Mouse (Mus musculus) cerebellum, postnatal 10 days (tissue): ENCODE data around the gene Gosr2.
A peak's percentile ranks its signal among the peaks of the same experiment; 100 is the strongest.

Experiments used
- DNase-seq, 2 experiments: peaks; one replicate each; pipeline ENCODE4 v3.0.0; 2021; ENCODE audit warnings: mixed read lengths in 2 of 2

Gene Gosr2

DNA sequence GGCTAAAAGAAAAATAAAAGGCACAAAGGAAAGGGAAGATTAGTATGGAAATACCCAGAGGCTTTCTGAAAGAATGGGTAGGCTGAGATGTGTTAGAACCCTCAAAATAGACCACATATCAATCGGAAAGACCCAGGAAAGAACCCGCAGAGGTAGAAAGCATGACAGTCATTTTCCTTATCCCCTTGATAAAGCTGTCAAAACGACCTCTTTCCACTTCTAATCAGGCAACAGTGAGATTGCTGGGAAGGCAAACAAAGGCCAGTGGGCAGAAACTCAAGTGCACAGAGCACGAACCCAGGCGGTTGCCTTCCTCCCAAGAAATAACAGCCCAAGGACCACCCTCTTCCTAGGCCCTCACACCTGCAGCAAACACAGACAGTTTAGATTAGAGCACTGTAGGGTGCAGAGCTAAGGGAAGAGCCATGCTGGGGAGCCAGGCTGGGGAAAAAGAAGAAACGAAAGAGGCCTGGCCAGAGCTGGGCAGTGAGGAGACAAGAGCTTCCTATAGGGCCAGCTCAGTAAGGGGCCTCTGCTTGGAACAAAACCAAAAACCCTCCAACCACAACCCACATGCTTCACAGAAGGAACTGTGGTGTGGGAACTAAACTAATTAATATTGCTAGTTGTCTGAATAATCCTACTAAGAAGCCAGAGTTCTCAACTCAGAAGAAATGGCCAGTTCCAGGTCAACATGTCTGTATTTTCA lies 9.3 kb downstream of the Gosr2 start:
- no peak for DNase-seq

DNA sequence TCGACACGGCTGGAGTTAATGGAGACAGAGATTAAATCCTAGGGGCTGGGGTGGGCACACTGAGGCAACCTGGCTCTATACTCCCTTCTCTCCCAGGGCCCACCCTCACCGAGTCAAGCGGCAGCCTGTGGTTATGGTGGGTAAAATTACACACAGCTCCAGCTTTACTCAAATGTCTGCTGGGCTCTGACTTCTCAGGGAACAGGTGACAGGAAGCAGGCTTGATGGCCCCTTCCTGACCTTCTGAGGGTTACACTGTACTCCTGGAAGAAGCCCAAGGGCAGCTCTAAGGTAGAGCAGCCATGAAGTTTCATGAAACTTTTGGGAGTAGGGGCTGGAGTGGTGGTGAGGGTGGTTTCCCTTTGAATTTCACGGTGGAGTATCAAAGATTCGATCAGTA lies 11.0 kb downstream of the Gosr2 start:
- DNase-seq: no peak

DNA sequence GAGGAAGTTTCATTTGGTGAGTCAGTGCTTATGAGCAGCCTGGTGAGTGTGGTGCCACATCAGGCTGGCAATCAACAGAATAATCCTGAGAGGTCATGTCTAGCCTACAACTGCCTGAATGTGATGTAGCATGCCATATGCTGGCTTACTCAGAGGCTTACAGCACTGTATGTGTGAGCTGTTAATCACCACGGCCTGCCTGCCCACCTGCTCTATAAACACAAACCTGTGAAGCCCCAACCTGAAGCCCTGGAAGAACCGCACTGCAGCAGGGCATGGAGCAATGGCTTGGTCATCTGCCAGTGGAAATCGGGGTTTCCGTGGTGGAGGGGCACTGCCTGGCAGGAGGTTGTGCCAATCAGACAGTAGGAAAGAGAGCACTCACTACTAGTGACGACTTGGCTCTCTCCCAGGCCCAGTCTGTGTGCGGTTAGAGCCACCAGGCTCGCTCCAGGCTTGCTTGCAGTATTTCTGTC lies 12.4 kb downstream of the Gosr2 start:
- DNase-seq: peak; percentile 52 to 67

DNA sequence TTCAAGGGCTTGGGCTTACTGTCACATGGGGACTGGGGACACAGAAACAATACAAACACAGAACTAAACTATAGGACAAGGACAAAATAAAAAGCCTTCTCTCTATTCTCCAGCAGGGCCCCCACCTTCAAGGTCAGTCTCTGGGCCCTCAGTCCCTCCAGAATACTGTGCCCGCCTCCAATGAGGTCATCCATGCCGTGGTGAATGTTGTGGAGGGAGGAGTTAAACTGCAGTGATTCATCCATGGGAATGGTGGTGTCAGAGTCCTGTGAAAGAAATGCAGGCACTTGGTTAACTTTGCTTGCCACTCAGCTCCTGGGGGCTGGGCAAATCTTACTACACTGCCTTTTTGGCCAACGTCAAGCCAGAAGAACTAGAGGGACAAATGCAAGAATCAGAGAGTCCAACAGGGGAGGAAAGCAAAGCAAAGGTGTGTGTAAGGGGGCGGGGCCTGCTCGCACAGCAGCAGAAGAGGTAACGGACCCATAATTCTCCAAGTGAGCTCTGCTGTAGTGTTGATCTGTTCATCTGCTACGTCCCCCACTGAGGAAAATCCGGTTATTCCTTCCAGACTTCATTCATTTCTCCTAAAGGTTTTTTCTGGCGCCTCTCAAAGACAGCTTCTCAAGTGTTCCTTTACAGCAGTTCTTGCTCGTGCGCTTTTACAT lies 13.9 kb downstream of the Gosr2 start:
- DNase-seq: no peak

- DNase-seq: peak; percentile 78 to 80
These were observed 20.7 kb downstream of the Gosr2 start for GRCm38 (mm10) chr11:103677042-103677441.

DNA sequence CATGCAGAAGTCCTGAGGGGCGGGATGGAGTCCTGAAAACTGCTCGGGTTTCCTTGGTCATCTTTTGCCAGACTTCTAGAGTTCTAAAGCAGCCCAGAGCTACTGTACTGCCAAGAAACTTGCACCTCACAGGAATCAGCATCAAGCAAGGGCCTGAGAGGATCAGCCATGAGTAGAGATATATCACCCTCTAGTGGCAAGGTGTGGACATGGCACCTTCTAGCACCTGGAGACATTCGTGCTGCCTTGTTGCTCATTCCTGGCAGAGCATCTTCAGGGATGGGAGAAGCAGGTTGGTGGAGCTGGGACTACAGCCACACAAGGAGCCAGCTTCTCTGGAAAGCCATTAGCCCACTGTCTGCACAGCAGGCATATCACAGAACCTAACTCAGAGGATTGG lies 22.1 kb downstream of the Gosr2 start:
- DNase-seq: peak; percentile 85 to 89

DNA sequence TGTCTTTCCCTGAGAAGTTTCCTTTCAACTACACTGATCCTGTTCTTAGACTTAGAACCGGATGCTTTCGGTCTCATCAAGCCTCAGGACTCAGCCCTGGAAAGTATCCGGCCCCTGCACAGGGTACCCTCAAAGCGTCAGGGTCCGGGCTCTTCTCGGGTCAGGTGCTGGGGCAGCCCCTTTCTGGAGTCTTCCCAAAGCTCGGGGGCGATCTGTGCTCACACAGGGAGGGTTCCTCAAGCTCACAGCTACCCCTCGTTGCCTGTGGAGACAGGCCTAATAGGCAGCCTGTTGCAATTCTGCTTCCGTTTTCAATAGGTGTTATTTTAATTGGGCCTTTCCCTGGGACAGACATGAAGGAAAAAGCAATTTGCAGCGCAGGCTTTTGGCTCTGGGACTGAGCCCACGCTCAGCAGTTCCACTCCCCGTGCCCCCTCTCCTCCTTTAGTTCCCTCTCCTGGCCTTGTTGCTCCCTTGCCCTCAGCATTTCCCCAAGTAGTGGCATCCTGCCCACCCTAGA lies 30.7 kb downstream of the Gosr2 start:
- DNase-seq: peak; percentile 24 to 38

GRCm38 (mm10) chr11:103666181-103666906 lies 31.4 kb downstream of the Gosr2 start:
- peak; percentile 89 to 93 for DNase-seq

DNA sequence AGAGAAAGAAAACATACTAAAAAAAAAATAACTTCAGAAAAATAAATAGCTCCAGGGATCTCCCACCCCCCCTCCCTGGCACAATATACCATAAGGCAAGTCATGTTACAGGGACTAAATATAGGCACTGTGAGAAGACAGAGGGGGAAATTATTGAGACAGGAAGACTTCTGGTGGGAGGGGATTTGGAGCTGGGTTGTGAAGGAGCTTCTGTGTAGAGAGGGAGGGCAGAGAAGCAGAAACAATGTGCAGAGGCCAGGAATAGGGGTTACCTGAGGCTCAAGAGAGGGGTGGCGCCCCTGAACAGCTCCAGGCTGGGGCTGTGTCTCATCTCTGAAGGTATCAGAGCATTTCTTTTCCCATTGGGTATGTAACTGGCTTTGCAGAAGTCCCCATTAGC lies 32.0 kb downstream of the Gosr2 start:
- DNase-seq: no peak

GRCm38 (mm10) chr11:103663119-103663518 lies 34.6 kb downstream of the Gosr2 start:
- no peak for DNase-seq

GRCm38 (mm10) chr11:103662546-103662945 lies 35.2 kb downstream of the Gosr2 start:
- DNase-seq: no peak

- peak; percentile 76 to 82 for DNase-seq
These were observed 35.8 kb downstream of the Gosr2 start for GRCm38 (mm10) chr11:103661863-103662262.

- peak; percentile 87 to 88 for DNase-seq
These were observed 39.5 kb downstream of the Gosr2 start for GRCm38 (mm10) chr11:103658189-103658588.

DNA sequence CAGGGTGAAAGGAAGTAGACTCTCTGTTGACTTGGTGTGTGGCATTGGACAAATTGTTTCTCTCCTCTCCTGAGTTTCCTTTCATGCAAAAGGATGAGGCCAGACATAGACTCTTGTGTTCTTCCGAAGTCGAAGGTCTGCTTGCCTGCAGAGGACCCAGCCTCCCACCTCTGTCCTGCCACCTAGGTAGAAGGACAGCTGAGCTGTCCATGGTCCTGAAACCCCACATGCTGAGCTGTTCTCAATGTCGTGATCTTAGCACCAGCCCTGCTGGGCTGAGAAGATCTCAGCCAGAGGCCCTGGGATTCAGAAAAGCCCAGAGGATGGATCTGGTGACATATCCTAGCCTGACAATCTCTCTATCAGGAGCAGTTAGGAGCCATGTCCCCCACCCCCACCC lies 41.2 kb downstream of the Gosr2 start:
- no peak for DNase-seq

DNA sequence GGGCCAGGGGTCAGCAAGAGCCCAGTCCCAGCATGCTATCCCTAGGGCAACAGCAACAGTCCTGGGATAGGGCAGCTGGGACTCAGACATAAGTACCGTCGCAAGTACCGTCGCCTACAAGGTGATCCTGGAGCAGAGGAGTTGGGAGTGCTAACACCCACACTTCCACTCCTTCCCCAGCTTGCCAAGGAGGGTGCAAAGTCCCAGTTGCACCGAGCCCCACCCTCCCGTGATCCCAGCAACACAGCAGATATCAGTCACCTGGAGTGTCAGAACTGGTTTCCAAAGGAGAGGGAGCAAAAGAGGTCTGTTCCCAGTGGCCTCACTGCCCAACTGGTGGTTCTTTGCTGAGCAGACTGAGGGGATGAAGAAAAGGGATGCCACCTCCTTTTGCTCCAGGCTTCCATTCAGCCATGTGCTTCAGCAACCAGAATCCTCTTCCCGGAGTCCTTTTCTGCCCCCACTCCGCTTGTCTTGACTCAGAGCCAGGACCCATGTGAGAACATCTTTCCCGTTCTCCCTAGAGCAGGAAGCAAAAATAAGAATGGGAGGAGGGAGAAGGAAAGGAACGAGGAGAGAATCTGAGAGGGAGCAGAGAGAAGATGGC lies 44.2 kb downstream of the Gosr2 start:
- no peak for DNase-seq

DNA sequence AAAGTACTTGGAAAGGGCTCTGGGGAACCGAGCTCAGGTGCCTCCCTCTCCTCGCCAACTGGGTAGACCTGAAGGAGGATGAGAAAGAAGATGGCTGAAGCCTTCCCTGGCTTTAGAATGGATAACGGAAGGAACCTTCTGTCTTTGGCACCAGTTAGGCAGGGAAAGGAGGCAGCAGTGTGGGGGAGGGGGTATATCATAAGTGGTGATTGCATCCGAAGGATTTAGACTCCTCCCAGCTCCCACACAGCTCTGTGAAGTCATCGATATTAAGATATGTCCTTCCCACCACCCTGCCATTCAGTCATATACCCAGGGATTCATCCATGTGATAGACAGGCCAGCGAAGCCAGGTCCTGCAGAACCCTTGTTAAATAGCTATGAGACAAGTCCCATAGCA lies 46.3 kb downstream of the Gosr2 start:
- no peak for DNase-seq

GRCm38 (mm10) chr11:103649983-103650493 lies 47.7 kb downstream of the Gosr2 start:
- peak in 1 of 2 experiments; percentile 28 for DNase-seq

DNA sequence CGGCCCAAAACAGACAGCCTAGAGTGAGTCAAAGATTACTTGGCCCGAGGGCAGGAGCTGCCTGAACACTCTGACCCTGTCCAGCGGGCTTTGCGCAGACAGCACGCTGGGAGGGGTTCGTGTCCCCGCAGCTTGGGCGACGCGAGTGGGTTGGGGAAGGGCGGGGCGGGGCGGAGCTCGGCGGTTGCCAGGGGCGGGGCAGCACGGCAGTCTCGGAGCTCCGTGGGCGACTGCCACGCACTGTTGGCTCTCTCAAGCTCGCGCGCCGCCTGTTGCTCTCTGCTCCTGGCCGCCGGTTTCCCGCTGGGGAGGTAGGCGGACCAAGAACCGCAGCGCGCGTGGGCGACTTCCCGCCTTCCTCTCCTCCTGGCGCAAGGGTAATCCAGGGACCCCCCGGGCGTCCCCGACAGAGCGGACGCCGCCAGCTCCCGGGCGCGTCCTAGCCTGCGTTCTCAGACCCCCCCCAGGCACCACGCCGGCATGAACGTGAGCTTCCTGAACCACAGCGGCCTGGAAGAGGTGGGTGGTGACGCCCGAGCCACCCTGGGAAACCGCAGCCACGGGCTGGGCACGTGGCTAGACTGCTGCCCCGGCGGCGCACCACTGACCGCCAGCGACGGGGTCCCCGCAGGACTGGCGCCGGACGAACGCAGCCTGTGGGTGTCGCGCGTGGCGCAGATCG lies 48.3 kb downstream of the Gosr2 start, which contains the start of gene Rprml:
Gene Rprml (plus strand): TSS at position 270 of the 682 bp plus-strand sequence.
- DNase-seq: peak in 1 of 2 experiments; percentile 41

GRCm38 (mm10) chr11:103648656-103649055 lies 49.0 kb downstream of the Gosr2 start:
- no peak for DNase-seq

DNA sequence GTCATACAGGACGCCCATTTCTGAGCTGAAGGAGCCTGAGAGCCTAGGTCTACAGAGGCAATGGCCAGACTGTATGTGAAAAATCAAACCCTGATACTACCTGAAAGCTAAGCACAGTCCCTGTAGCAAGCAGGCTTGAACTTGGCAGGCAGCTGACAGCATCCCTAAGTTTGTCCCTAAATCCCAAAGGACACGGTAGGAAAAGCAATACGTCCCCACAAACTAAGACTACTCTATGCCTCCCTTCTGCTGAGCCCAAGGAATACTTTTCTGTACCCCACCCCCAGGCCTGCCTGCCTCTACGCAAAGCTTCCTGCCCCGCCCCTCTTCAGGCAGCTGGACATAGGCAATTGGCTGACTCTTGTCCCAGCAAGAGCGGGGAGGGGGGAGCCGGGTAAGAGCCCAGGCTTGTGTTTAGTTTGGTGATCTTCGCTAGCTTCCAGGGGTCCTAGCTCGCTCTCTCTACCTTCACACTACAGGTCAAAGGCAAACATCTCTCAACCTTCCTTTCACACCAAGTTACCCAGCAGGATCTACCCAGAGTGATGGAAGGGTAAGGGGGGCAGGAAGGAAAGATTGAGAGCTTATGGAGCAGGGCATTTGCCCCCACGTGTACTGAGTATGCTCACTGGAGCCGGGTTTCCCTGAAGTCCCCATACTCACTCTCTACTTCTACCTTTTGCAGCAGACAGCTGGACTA lies 49.6 kb downstream of the Gosr2 start:
- DNase-seq: peak in 1 of 2 experiments; percentile 15

- DNase-seq: no peak
These were observed 51.4 kb downstream of the Gosr2 start for GRCm38 (mm10) chr11:103646301-103646700.
